Mouse (Mus musculus) embryonic facial prominence, embryonic 13.5 days (tissue): ENCODE results near the gene Arhgap27. TPM values are rescaled to one million over a fixed set of nuclear protein-coding genes. Genes with fewer than 3 reads are reported as not detected.

Experiments
- ATAC-seq: fragments of 200-750 bp; cut with Nextera tagmentation; 2 replicates; pipeline ENCODE4 v1.8.0; 2017; ENCODE audit warnings: low read depth; ENCODE audit not compliant: insufficient number of reproducible peaks, insufficient read depth, low FRiP score, low TSS enrichment
- H3K27ac ChIP-seq: fragments of 300-500 bp; sonication (generic); 2 replicates; pipeline ENCODE4 v1.5.1; 2015; ENCODE audit warnings: moderate library complexity, mild to moderate bottlenecking, inconsistent platforms
- H3K27me3 ChIP-seq: fragments of 300-500 bp; sonication (generic); 2 replicates; pipeline ENCODE4 v1.6.1; 2015; ENCODE audit warnings: mild to moderate bottlenecking, inconsistent platforms
- H3K36me3 ChIP-seq: fragments of 300-500 bp; sonication (generic); 2 replicates; pipeline ENCODE4 v1.6.1; 2015; ENCODE audit warnings: mild to moderate bottlenecking, inconsistent platforms
- H3K4me1 ChIP-seq: fragments of 300-500 bp; sonication (generic); 2 replicates; pipeline ENCODE4 v1.6.1; 2015; ENCODE audit warnings: inconsistent platforms
- H3K4me2 ChIP-seq: fragments of 300-500 bp; sonication (generic); 2 replicates; pipeline ENCODE4 v1.6.1; 2015; ENCODE audit warnings: moderate library complexity, mild to moderate bottlenecking, inconsistent platforms
- H3K4me3 ChIP-seq: fragments of 300-500 bp; sonication (generic); 2 replicates; pipeline ENCODE4 v1.5.1; 2015; ENCODE audit warnings: mild to moderate bottlenecking, inconsistent platforms
- H3K9ac ChIP-seq: fragments of 300-500 bp; sonication (generic); 2 replicates; pipeline ENCODE4 v1.6.1; 2015; ENCODE audit warnings: mild to moderate bottlenecking, inconsistent platforms
- H3K9me3 ChIP-seq: fragments of 300-500 bp; sonication (generic); 2 replicates; pipeline ENCODE4 v1.6.1; 2016; ENCODE audit warnings: inconsistent platforms
- WGBS: fragments of 180-500 bp; shearing (Covaris S2); methylation state at CpG from one replicate; pipeline ENCODE4 v1.1.7; 2015; ENCODE audit warnings: mixed read lengths; 5-methylcytosine and 5-hydroxymethylcytosine counted together
- polyA plus RNA-seq: library from polyadenylated mRNA; unstranded; fragments of >200 nt; fragmentation: Nextera tagmentation; extraction: Ambion mirVana; gene quantifications from 2 replicates; pipeline ENCODE4 v1.2.1, GENCODE M21; 2015

The Arhgap27 gene
- polyA plus RNA-seq, 1 experiment from 2014 or later: 6.8 TPM

- Histone ChIP-seq H3K27ac (peak overlapping the region; percentile 33; the same call in 1 of the 2 replicates), H3K36me3 (no peaks in the 10 kb centered on the region), H3K4me2 (no peak overlapping the region), H3K27me3 (no peaks in the 10 kb centered on the region), H3K4me1 (peaks cover 26% of the 10 kb centered on the region), H3K9ac (0 out of 2 replicates have a peak overlapping the region, but pooled peaks have one; percentile 11), H3K9me3 (no peaks in the 10 kb centered on the region), H3K4me3 (no peak overlapping the region)
- ATAC-seq: no peak
- 30% methylated on average over 6 of the region's 6 CpGs for whole genome bisulfite sequencing
Measured at GRCm38 (mm10) chr11:103285951-103286350, 77.5 kb downstream of the Arhgap27 start.

DNA sequence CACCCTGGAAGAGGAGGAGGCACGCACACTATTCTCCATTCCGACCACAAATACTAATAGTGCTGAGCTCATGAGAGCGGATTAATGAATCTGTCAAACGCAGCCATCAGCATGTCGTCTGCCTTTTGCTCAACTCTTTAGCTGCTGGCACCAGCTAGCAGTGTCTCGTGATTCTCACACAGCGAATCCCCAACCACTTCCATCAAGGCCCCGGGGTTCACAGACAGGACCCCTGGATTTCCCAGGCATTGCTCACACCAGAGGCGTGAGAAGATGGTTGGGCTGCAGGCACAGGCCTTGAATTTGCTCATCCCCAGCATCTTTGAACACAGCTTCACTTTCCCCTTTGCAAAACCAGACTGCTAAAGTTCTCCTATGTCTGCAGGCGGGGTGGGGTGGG, 78.2 kb downstream of the Arhgap27 start:
- Histone ChIP-seq H3K27me3 (no peaks in the 10 kb centered on the region), H3K9me3 (no peaks in the 10 kb centered on the region), H3K36me3 (no peaks in the 10 kb centered on the region), H3K27ac (no peak overlapping the region), H3K9ac (no peak overlapping the region), H3K4me2 (no peak overlapping the region), H3K4me1 (peaks cover 26% of the 10 kb centered on the region), H3K4me3 (no peak overlapping the region)
- ATAC-seq: no peak
- 78% methylated on average over 10 of the region's 10 CpGs for WGBS

DNA sequence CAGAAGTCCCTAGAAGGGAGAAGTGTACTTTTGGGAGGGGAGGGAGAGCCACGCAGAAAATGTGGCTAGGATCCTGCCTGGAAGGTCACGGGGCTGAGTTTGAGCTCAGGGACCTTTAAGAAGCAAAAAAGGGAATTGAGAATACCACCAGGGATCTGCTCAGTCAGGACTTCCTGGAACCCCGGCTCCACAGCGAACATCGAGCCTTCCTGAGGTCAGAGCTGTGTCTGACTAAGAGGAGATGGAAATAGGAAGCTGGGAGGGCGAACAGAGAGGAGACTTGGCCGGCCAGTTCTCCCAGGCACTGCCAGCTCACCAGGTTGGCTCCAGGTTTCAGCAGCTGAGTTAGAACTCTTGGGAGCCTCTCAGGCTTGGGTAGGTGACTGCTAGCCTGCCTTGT, 81.7 kb downstream of the Arhgap27 start:
- peaks cover 15% of the 10 kb centered on the region for H3K4me1 ChIP-seq
- WGBS: 73% methylated on average over 7 of the region's 7 CpGs
- no peaks in the 10 kb centered on the region for H3K36me3 ChIP-seq
- no peaks in the 10 kb centered on the region for H3K27me3 ChIP-seq
- no peak overlapping the region for H3K4me2 ChIP-seq
- H3K4me3 ChIP-seq: no peak overlapping the region
- H3K9me3 ChIP-seq: no peaks in the 10 kb centered on the region
- no peak overlapping the region for H3K9ac ChIP-seq
- no peak overlapping the region for H3K27ac ChIP-seq
- ATAC-seq: no peak

Other genes starting within 250 kb of the Arhgap27 start
- 5.2 and 6.9 TPM in 2 replicates for gene Hexim1, start 247.5 kb downstream of the Arhgap27 start, polyA plus RNA-seq
- gene Hexim2, start 231.3 kb downstream of the Arhgap27 start, polyA plus RNA-seq: 15.0 and 16.2 TPM in 2 replicates
- 1.7 and 2.4 TPM in 2 replicates for gene Fmnl1, start 192.6 kb downstream of the Arhgap27 start, polyA plus RNA-seq
- gene 1700023F06Rik, start 155.1 kb downstream of the Arhgap27 start, polyA plus RNA-seq: 1.4 and 2.2 TPM in 2 replicates
- not detected in 2 replicates for gene Spata32, start 145.3 kb downstream of the Arhgap27 start, polyA plus RNA-seq
- 4.4 and 5.5 TPM in 2 replicates for gene Map3k14, start 96.2 kb downstream of the Arhgap27 start, polyA plus RNA-seq
- 7.2 and 7.6 TPM in 2 replicates for gene Plekhm1, start 49.0 kb upstream of the Arhgap27 start, polyA plus RNA-seq
- gene Lrrc37a, start 140.9 kb upstream of the Arhgap27 start, polyA plus RNA-seq: not detected in 2 replicates